Mouse (Mus musculus) ovary, postnatal 36 days (tissue): Measurements from ENCODE around the gene Ndufv1.
"Not testable (repeated sequence)": the region's sequence is repeated elsewhere in the genome, so short reads cannot be mapped to it uniquely, and the experiment has no call there.

Experiments used
- DNase-seq: peaks from one replicate; pipeline ENCODE4 v3.0.0; 2022; ENCODE audit warnings: low spot score, mixed read lengths

The Ndufv1 gene

GRCm38 (mm10) chr19:3974608-3975007 is 38.0 kb downstream of the Ndufv1 start:
- not testable (repeated sequence) for DNase-seq

- no peak for DNase-seq
Measured at GRCm38 (mm10) chr19:3972229-3972628, 40.4 kb downstream of the Ndufv1 start, which contains the start of gene Aldh3b2. Gene Aldh3b2, plus strand, starts transcription at chr19:3972328.

DNA sequence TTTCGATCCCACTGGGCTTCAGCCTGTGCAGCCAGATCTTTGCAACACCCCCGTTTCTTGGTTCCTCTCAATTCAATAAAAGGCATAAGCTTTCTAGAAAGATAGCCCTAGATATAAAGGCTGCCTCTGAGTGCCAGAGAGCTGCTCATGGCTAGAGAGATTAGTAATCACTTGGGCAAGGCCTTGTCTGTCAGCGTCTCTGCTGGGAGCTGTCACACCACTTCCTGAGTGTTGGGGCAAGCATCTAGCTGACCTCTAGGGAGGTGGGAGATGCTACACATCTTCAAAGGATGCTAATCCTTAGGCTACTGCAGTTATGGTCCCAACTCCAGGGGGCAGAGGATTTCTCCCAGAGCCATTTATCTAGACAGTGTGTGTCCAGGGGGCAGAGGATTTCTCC is 45.3 kb downstream of the Ndufv1 start:
- DNase-seq: no peak

GRCm38 (mm10) chr19:3966330-3967075 is 46.1 kb downstream of the Ndufv1 start:
- no peak for DNase-seq

- DNase-seq: no peak
Measured at GRCm38 (mm10) chr19:3964030-3964429, 48.6 kb downstream of the Ndufv1 start.

DNA sequence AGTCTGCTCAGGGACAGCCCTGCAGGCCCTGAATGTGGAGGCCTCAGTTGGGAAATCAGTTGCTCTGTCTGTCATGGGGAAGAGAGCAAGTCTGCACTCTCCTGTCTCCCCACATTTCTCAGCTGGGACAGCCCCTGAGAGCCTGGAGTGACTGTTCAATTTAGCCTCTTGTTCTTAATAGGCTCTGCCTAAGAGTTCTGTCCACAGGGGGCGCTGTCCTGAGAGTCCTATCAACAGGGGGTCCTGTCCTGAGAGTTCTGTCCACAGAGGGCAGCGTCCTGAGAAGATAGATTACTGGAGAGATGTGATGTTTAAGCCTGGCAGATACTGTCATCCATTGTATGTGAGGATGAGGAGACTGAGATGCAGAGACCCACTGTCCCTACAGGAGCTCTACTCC is 50.1 kb downstream of the Ndufv1 start:
- no peak for DNase-seq

DNA sequence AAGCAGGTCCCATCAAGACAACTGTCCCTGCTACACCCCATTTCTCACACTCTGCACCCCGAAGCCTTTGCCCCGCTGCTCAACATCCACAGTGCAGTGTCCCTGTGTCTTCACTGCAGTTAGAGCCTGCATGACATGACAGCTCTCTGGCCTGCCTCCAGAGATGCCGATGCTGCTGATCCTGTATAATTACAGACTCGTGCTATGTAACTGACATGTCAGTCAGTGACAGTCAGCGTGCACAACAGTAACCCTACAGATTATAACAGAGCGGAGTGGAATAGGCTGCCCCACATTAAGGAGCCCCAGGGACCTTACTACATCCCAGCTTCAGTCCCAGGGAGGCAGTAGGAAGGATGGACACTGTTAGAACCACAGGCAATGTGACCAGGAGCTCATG is 50.8 kb downstream of the Ndufv1 start:
- not testable (repeated sequence) for DNase-seq

- no peak for DNase-seq
Measured at GRCm38 (mm10) chr19:3960211-3960610, 52.4 kb downstream of the Ndufv1 start.

GRCm38 (mm10) chr19:3959030-3959429 is 53.6 kb downstream of the Ndufv1 start:
- no peak for DNase-seq

- DNase-seq: no peak
Measured at GRCm38 (mm10) chr19:3958470-3958869, 54.1 kb downstream of the Ndufv1 start, which contains the start of gene Aldh3b3. Gene Aldh3b3, plus strand, starts transcription at chr19:3958645.
